Mouse (Mus musculus): ENCODE measurements at regions not wholly inside any gene's neighbourhood (a gene's known extent, or its start where the extent isn't known, plus 50 kb on each side); places are given as distances from the start of the nearest gene placed in this dataset.

DNA sequence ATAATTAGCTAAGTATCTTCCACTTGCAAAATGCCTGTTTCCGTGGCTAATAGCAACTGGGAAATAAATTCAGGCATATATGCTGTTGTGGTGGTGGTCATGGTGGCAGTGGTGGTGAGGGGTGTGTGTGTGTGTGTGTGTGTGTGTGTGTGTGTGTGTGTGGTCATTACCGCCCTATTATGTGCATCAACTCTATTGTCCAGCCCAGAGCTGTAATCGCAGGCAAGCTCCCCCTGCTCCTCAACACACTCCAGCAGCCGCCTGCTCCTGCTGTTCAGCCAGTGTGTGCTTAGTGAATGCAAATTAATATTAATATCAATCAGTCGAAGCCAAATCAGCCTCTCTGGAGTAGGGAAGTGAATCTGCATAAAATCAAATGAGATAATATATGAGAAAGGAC is 152.9 kb upstream of the Zic3 start:
- no peak overlapping the region for H3K9ac ChIP-seq (replicated peaks)
- WGBS: 50% methylated on average over 5 of the region's 5 CpGs
- no peaks in the 10 kb centered on the region for H3K9me3 ChIP-seq
- peak; percentile 74 for ATAC-seq (ENCODE audit: low FRiP score, low read depth)
- H3K36me3 ChIP-seq: no peaks in the 10 kb centered on the region
- no peaks in the 10 kb centered on the region for H3K4me1 ChIP-seq
- no peaks in the 10 kb centered on the region for H3K27me3 ChIP-seq
- no peak overlapping the region for H3K27ac ChIP-seq (replicated peaks)
- H3K4me3 ChIP-seq: no peak overlapping the region
- H3K4me2 ChIP-seq (replicated peaks): no peak overlapping the region

DNA sequence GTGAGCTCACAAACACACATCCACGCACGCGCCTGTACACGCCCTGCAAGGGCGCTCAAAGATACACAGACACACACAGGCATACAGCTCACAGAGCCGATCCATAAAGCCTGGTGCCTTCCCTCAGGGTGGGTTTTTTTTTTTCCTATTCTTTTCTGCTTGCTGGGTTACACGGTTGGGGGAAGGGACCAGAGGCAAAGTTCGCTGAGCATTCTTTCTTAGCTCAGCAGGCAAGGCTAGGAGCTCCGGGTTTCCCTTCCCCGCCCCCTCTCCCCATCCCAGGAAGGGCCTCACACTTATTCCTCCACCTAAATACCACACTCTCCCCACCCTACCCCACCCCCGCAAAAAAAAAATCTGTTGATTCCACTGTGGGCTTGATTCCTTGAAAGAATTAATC is 105.8 kb upstream of the Zic3 start:
- peak; percentile 43; the same call in 1 of the 2 replicates for ATAC-seq (ENCODE audit: low FRiP score, low read depth)
- Histone ChIP-seq H3K27ac (replicated peaks) (no peak overlapping the region), H3K9me3 (no peaks in the 10 kb centered on the region), H3K4me3 (no peak overlapping the region), H3K9ac (replicated peaks) (no peak overlapping the region), H3K36me3 (no peaks in the 10 kb centered on the region), H3K4me1 (no peaks in the 10 kb centered on the region), H3K27me3 (peaks cover 7% of the 10 kb centered on the region; the same call in 1 of the 2 replicates), H3K4me2 (replicated peaks) (peak overlapping the region; percentile 46)
- 22% methylated on average over 11 of the region's 11 CpGs for WGBS

DNA sequence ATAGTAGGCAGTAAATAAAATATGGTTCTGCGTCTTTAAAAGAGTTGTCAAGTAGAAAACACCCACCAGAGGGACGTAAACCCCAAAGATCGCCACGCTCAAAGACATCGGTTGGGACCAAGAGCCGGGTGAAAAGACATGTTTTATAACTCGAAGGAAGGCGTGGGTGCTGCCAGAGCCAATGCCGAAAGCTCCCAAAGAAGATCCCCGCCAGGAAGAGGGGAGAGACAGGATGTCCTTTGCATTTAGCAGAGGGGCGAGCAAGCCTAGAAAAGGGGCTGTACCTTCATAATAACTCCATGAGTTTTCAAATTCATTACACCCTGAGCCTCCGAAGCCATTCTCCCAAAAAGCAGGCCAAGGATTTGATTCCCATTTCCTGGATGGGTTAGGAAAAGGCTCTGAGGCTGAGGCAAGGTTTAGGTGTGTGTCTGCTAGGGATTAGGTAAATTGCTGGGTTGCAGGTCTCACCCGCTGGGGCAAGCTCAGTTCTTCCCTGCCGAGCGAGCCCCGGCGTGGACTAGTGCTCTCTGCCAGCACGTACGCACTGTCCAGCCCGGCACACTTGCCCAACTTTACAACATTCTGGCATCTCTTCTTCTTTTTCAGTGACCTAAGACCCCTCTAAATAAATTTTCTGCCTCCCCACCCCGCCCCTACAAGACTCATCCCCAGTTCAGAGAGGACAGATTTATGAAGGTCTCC is 104.9 kb upstream of the Zic3 start:
- no peaks in the 10 kb centered on the region for H3K4me1 ChIP-seq
- H3K9ac ChIP-seq (replicated peaks): no peak overlapping the region
- no peak overlapping the region for H3K4me3 ChIP-seq
- H3K4me2 ChIP-seq (replicated peaks): peak overlapping the region; percentile 46
- peaks cover 7% of the 10 kb centered on the region; the same call in 1 of the 2 replicates for H3K27me3 ChIP-seq
- ATAC-seq (ENCODE audit: low FRiP score, low read depth): 0 out of 2 replicates have a peak, but pooled peaks have one; percentile 21
- H3K36me3 ChIP-seq: no peaks in the 10 kb centered on the region
- 24% methylated on average over 16 of the region's 21 CpGs for WGBS
- H3K27ac ChIP-seq (replicated peaks): no peak overlapping the region
- H3K9me3 ChIP-seq: no peaks in the 10 kb centered on the region

DNA sequence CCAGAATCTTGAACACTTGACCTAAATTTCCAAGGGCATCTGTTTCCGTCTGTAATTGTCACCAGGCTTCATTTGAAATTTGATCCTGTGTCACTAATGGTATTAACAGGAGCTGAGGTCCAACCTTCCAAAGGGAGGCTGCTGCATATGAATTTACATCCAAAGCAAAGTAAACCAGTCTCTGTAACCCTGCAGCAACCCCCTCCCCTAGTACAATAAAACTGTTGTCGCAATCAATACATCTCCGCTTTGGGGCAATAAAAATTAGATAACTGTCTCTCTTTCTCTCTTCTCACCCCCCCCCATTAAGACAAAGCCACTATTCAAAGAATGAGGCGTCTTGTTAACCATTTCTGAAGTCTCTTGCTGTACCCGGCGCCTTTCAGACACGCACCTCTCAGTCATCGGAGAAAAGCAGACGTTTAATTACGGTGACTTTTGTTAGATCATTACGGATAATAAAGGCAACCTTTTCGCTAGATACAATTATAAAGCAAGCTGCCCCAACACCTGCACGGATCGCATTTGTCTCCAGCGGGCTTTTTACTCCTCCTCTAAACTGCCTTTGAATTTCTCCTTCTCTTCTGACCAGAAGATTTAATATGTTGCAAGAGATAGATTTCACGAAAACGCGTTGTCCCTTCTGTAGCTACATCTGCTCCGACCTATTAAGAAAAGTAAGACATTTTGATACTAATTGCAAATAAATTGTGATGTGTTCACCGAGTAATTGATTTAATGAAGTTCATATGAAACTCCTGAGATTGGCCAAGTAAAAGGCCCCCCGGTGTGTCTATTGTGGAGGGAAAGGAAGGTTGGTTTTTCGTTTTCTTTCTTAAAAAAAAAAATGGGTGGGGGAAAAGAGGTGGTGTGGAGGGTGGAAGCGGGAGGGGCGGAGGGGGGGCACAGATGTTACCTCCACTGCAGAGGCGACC is 104.1 kb upstream of the Zic3 start:
- 25% methylated on average over 25 of the region's 25 CpGs for WGBS
- H3K27me3 ChIP-seq: peaks cover 15% of the 10 kb centered on the region; the same call in 1 of the 2 replicates
- H3K9ac ChIP-seq (replicated peaks): no peak overlapping the region
- no peak overlapping the region for H3K4me3 ChIP-seq
- no peak overlapping the region for H3K27ac ChIP-seq (replicated peaks)
- H3K4me1 ChIP-seq: no peaks in the 10 kb centered on the region
- H3K4me2 ChIP-seq (replicated peaks): peak overlapping the region; percentile 46
- H3K36me3 ChIP-seq: no peaks in the 10 kb centered on the region
- ATAC-seq (ENCODE audit: low FRiP score, low read depth): no peak
- no peaks in the 10 kb centered on the region for H3K9me3 ChIP-seq

DNA sequence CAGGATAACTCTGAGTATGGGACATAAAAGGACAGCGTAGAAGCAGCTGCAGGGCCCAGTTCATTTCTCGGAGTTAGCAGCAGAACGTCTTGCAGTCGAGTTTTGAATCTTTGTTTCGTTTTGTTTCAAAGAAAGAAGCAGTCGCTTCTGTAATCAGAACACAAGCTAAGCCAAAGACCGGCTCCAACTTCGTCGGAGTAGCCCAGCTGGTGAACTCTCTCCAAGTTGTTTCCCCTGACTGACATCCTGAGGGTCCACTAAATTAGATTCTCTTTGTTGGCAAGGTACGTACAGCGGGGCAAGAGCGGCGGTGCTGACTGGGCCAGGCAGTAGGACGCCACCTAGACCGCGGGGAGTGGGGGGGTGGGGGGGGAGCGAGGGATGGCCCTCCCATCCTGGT is 102.6 kb upstream of the Zic3 start:
- Histone ChIP-seq H3K9ac (replicated peaks) (0 out of 2 replicates have a peak overlapping the region, but pooled peaks have one; percentile 11), H3K9me3 (no peaks in the 10 kb centered on the region), H3K4me2 (replicated peaks) (peak overlapping the region; percentile 46), H3K4me3 (peak overlapping the region; percentile 19), H3K4me1 (no peaks in the 10 kb centered on the region), H3K27me3 (peaks cover 15% of the 10 kb centered on the region; the same call in 1 of the 2 replicates), H3K36me3 (no peaks in the 10 kb centered on the region), H3K27ac (replicated peaks) (peak overlapping the region; percentile 66; the same call in 1 of the 2 replicates)
- ATAC-seq (ENCODE audit: low FRiP score, low read depth): no peak; the same call in 1 of the 2 replicates
- 18% methylated on average over 17 of the region's 17 CpGs for WGBS

DNA sequence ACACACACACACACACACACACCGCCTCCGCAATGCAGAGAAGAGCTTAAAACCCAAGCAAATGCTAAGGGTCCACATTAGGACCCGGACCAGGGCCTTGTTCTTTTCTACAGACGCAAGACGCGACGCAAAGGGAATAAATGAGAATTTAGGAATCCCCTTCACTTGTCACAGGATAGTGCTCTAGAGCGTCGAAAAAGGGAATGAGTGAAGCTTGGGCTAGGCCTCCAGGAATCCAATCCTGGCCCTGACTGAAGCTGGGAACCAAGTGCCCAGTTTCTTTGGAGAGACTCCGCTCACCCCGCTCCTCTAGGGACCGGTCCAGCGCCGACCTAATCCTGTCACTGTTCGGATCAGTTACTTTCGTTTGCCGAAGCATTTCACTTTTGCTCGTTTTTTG is 102.1 kb upstream of the Zic3 start:
- no peaks in the 10 kb centered on the region for H3K36me3 ChIP-seq
- H3K27me3 ChIP-seq: peaks cover 15% of the 10 kb centered on the region; the same call in 1 of the 2 replicates
- WGBS: 24% methylated on average over 17 of the region's 18 CpGs
- H3K4me2 ChIP-seq (replicated peaks): peak overlapping the region; percentile 46
- H3K27ac ChIP-seq (replicated peaks): peak overlapping the region; percentile 66
- H3K4me1 ChIP-seq: no peaks in the 10 kb centered on the region
- peak overlapping the region; percentile 19 for H3K4me3 ChIP-seq
- no peaks in the 10 kb centered on the region for H3K9me3 ChIP-seq
- H3K9ac ChIP-seq (replicated peaks): 0 out of 2 replicates have a peak overlapping the region, but pooled peaks have one; percentile 37
- ATAC-seq (ENCODE audit: low FRiP score, low read depth): no peak

DNA sequence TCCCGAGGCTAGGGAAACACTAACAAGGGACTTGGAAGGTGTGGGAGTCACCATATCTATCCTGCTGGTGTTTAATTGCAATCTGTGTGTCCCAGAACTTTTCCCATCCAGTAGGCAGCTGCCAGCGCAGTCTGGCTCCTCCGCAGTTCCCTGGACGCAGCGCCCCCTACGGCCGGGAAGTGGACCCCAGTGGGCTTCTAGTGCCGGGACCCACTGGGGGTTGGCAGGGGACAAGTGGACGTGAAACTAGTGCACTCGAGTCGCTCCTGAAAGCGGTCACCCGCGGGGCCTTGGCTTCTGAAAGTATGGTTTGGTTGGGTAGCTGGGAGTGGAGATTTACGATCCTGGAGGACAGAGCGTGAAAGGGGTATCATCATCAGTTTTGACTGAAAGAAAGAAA is 101.2 kb upstream of the Zic3 start:
- no peaks in the 10 kb centered on the region for H3K9me3 ChIP-seq
- no peaks in the 10 kb centered on the region for H3K4me1 ChIP-seq
- H3K27ac ChIP-seq (replicated peaks): peak overlapping the region; percentile 66
- 0 out of 2 replicates have a peak overlapping the region, but pooled peaks have one; percentile 17 for H3K4me3 ChIP-seq
- peak overlapping the region; percentile 46 for H3K4me2 ChIP-seq (replicated peaks)
- no peaks in the 10 kb centered on the region for H3K36me3 ChIP-seq
- peak overlapping the region; percentile 6; the same call in 1 of the 2 replicates for H3K9ac ChIP-seq (replicated peaks)
- peaks cover 15% of the 10 kb centered on the region; the same call in 1 of the 2 replicates for H3K27me3 ChIP-seq
- peak; percentile 45; the same call in 1 of the 2 replicates for ATAC-seq (ENCODE audit: low FRiP score, low read depth)
- WGBS: 23% methylated on average over 16 of the region's 16 CpGs

DNA sequence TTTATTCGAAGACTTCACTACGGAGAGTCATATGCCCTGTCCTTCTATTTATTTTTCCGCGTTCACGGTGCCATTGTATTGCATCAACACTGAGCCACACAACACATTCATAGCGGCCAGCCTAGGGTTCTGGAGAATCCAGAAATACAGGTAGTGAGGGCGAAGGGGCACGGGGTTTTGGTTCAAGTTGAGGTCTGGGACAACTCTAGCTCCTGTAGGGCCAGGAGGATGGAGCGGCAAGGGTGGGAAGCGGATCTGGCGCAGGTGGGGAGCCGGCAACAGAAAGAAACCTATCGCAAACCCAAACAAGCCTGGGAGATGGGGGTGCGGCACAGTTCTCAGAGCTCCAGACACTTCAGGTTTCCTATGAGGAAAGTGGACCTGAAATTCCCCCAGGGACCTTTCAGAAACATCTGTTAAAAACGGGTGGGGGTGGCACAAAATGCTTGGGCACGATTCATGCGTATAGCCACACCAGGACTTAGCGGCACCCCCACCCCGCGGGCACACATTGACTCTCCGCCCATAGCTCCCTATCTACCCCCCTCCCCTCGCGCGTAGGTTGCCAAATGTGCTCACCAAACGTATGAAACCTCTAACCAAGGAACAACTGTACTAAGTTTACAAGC is 100.6 kb upstream of the Zic3 start:
- H3K27ac ChIP-seq (replicated peaks): peak overlapping the region; percentile 30; the same call in 1 of the 2 replicates
- no peaks in the 10 kb centered on the region for H3K36me3 ChIP-seq
- peaks cover 15% of the 10 kb centered on the region; the same call in 1 of the 2 replicates for H3K27me3 ChIP-seq
- H3K4me2 ChIP-seq (replicated peaks): peak overlapping the region; percentile 46
- no peaks in the 10 kb centered on the region for H3K4me1 ChIP-seq
- peak overlapping the region; percentile 26 for H3K4me3 ChIP-seq
- 0 out of 2 replicates have a peak, but pooled peaks have one; percentile 25 for ATAC-seq (ENCODE audit: low FRiP score, low read depth)
- H3K9ac ChIP-seq (replicated peaks): no peak overlapping the region
- 22% methylated on average over 25 of the region's 25 CpGs for WGBS
- no peaks in the 10 kb centered on the region for H3K9me3 ChIP-seq

DNA sequence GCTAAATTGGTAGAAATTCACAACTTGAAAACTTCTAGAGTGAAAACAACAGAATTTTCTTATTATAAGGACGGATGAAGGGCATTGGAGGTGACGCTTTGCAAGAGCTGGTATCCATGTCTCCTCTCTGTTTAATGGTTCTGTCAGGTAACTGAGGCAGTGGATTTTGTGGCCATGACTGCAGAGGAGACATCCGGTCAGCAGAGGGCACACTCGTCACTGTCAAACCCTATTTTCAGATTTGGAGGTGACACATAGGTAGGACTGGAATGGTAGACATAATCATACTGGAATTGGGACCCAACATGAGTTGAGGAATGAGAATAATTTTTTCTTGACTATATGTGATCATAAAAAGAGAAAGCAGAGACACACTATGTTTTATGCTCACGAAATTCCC is 98.7 kb upstream of the Zic3 start:
- 33% methylated on average over 5 of the region's 5 CpGs for WGBS
- no peak for ATAC-seq (ENCODE audit: low FRiP score, low read depth)
- Histone ChIP-seq H3K36me3 (no peaks in the 10 kb centered on the region), H3K9ac (replicated peaks) (no peak overlapping the region), H3K4me1 (no peaks in the 10 kb centered on the region), H3K4me3 (no peak overlapping the region), H3K4me2 (replicated peaks) (peak overlapping the region; percentile 13; the same call in 1 of the 2 replicates), H3K27ac (replicated peaks) (no peak overlapping the region), H3K9me3 (no peaks in the 10 kb centered on the region), H3K27me3 (peaks cover 15% of the 10 kb centered on the region; the same call in 1 of the 2 replicates)

DNA sequence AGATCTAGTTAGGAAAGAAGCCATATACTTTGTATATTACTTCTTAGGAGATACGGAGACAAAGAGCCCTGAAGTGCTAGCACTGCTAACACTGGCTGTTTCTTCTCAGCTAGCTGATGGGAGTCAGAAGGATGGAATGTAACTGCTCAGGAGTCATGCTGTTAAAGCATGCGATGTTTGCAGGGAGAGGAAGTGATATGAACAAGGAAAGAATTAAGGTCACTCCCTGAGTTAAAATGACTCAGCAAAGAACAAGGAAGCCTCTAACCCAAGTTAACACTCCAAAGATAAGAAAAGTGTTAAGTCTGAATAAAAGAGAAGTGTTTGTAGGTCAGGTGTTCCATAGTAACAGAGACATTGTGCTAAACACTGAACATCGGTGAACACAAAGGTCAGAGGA is 86.9 kb upstream of the Zic3 start:
- Histone ChIP-seq H3K9me3 (no peaks in the 10 kb centered on the region), H3K4me1 (no peaks in the 10 kb centered on the region), H3K27ac (replicated peaks) (no peak overlapping the region), H3K27me3 (no peaks in the 10 kb centered on the region), H3K4me3 (no peak overlapping the region), H3K36me3 (no peaks in the 10 kb centered on the region), H3K9ac (replicated peaks) (no peak overlapping the region), H3K4me2 (replicated peaks) (no peak overlapping the region)
- ATAC-seq (ENCODE audit: low FRiP score, low read depth): no peak
- WGBS: 64% methylated on average over 3 of the region's 3 CpGs

DNA sequence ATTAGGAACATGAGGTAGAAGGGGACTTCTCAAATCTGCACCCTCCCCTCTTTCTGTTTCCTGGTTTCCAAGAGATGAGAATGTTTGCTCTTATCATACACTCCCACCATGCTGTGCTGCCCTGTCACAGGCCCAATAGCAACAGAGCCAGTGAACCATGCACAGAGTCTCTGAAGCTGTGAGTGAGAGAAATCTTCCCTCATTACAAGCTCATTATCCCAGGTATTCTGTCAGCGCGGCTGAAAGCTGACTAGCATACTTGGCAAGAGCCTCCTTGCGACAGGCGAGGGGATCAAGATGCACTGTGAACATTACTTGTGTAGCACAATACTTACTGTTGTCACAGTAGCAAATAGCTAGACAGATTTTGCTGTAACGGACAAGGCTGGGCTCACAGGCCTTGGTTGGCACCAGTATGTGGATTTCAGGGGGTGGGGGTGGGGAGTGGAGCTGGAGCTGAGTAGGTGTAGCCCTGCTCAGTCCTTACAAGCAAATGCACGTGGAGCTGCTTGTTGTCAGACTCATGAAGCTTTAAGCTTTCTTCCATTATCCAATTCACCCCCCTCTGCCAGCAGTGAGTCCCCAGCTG is 84.2 kb upstream of the Zic3 start:
- no peaks in the 10 kb centered on the region for H3K27me3 ChIP-seq
- no peak overlapping the region for H3K4me3 ChIP-seq
- no peaks in the 10 kb centered on the region for H3K4me1 ChIP-seq
- no peaks in the 10 kb centered on the region for H3K9me3 ChIP-seq
- H3K36me3 ChIP-seq: no peaks in the 10 kb centered on the region
- no peak for ATAC-seq (ENCODE audit: low FRiP score, low read depth)
- H3K4me2 ChIP-seq (replicated peaks): no peak overlapping the region
- WGBS: 37% methylated on average over 6 of the region's 6 CpGs
- H3K9ac ChIP-seq (replicated peaks): no peak overlapping the region
- H3K27ac ChIP-seq (replicated peaks): no peak overlapping the region
